Mouse (Mus musculus) T-cell, adult 2 months (primary cell): ENCODE data around the gene Cypt12.

Source experiments
- DNase-seq: peaks from one replicate; pipeline ENCODE4 v3.0.0; 2022; ENCODE audit warnings: low spot score

Cypt12 gene

GRCm38 (mm10) chr3:17948299-17948698 is at the start of gene Cypt12:
Gene Cypt12, plus strand, starts transcription at chr3:17948410.
- DNase-seq = no peak

GRCm38 (mm10) chr3:17913796-17914195 is 34.4 kb upstream of the Cypt12 start:
- no peak for DNase-seq

DNA sequence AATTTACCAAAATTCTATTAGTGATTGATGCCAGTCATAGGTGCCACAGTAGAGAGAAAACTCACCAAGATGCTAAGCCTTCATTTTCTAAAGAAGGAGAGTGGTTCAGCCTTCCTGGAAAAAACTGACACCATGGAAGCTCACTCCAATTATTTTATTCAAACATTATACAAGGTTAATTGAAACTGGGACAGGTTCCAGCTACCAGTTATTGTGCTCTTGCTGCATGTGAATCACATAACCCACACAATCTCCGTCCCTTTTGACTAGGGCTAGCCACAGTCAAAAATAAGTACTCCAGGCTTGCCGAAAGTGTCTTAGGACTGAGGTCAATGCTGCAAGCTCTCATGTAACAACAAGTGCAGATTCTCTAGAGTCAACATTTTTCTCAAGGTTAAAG is 8.0 kb upstream of the Cypt12 start:
- no peak for DNase-seq
